Mouse (Mus musculus) embryonic facial prominence, embryonic 10.5 days (tissue): Measurements from ENCODE around the gene Urah. TPM values are rescaled to one million over a fixed set of nuclear protein-coding genes. Genes with fewer than 3 reads are reported as not detected.

ENCODE experiments used
- DNase-seq: peaks from one replicate; pipeline ENCODE4 v3.0.0-alpha.2; 2017; ENCODE audit warnings: low spot score
- H3K27ac ChIP-seq: fragments of 300-500 bp; sonication (generic); replicated peaks from 2 replicates; pipeline ENCODE4 v1.5.1; 2016; ENCODE audit warnings: mild to moderate bottlenecking
- H3K27me3 ChIP-seq: fragments of 300-500 bp; sonication (generic); replicated peaks from 2 replicates; pipeline ENCODE4 v1.6.1; 2016; ENCODE audit warnings: low read depth, mild to moderate bottlenecking; ENCODE audit not compliant: poor library complexity, severe bottlenecking
- H3K36me3 ChIP-seq: fragments of 300-500 bp; sonication (generic); replicated peaks from 2 replicates; pipeline ENCODE4 v1.6.1; 2016; ENCODE audit warnings: mild to moderate bottlenecking, moderate library complexity
- H3K4me1 ChIP-seq: fragments of 300-500 bp; sonication (generic); 2 replicates; pipeline ENCODE4 v1.6.1; 2016
- H3K4me3 ChIP-seq: fragments of 300-500 bp; sonication (generic); 2 replicates; pipeline ENCODE4 v1.5.1; 2016; ENCODE audit warnings: mild to moderate bottlenecking, moderate library complexity
- H3K9me3 ChIP-seq: fragments of 300-500 bp; sonication (generic); 2 replicates; pipeline ENCODE4 v1.6.1; 2016; ENCODE audit warnings: mild to moderate bottlenecking
- WGBS: fragments of 180-500 bp; shearing (Covaris S2); methylation state at CpG from one replicate; pipeline ENCODE4 v1.1.7; 2016; 5-methylcytosine and 5-hydroxymethylcytosine counted together
- polyA plus RNA-seq: library from polyadenylated mRNA; unstranded; fragments of >200 nt; fragmentation: Nextera tagmentation; extraction: Ambion mirVana; gene quantifications from 2 replicates; pipeline ENCODE4 v1.2.1, GENCODE M21; 2016

The Urah gene
- polyA plus RNA-seq, 1 experiment from 2014 or later: 1.9 TPM

DNA sequence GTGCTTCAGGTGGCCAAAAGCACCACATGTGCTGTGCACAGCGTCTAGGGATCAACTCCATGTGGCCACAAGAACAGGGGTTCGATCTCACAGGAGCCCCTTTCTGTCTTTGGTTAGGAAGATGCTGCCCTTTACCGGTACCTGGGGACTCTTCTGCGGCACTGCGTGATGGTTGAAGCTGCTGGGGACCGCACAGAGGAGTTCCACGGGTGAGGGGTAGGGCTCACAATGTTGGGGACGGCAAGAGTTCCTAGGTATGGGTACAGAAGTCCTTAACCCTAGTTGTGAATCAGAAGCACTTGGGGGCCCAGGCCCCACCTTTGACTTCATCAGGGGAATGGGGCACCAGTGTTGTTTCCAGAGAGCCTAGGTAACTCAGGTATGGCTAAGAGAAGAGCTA lies 23.9 kb downstream of the Urah start:
- Histone ChIP-seq H3K36me3 (peaks cover 67% of the 10 kb centered on the region), H3K4me1 (peaks cover 40% of the 10 kb centered on the region), H3K9me3 (no peaks in the 10 kb centered on the region), H3K27me3 (no peaks in the 10 kb centered on the region), H3K27ac (no peak overlapping the region), H3K4me3 (peak overlapping the region; percentile 90; the same call in 1 of the 2 replicates)
- WGBS: 93% methylated on average over 8 of the region's 8 CpGs
- no peak for DNase-seq

DNA sequence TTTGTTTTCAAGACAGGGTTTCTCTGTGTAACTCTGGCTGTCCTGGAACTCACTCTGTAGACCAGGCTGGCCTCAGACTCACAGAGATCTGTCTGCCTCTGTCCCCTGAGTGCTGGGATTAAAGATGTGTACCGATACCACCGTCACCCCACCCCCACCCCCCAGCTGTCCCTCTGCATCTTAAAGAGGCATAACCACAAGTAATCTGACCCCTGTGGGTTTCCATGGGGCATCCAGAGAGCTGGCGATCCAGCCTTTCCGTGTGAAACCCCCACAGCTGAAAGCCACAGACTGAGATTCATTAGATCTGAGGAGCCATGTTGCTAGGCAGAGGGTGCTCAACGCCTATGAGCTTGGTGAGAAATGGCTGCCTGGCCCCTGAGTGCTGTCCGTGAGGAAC lies 25.2 kb downstream of the Urah start:
- no peak for DNase-seq
- Histone ChIP-seq H3K36me3 (peaks cover 67% of the 10 kb centered on the region), H3K9me3 (no peaks in the 10 kb centered on the region), H3K27me3 (no peaks in the 10 kb centered on the region), H3K4me3 (no peak overlapping the region), H3K27ac (no peak overlapping the region), H3K4me1 (peaks cover 37% of the 10 kb centered on the region)
- WGBS: 78% methylated on average over 6 of the region's 6 CpGs

DNA sequence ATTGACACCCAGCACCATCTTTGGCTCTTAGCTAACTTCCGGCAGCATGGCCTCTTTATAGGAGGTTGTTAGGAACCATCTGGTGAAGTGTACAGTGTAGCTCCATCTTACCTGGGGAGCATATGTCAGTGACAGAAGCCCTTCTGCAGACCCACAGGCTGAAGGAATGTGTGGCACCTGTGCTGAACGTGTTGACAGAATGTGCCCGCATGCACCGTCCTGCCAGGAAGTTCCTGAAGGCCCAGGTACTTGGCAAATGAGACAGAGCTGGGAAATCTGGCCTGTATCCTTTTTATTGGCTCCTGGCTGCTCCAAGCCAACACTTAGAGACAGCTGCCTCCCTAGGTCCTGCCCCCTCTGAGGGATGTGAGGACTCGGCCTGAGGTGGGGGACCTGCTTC lies 25.9 kb downstream of the Urah start:
- no peaks in the 10 kb centered on the region for H3K27me3 ChIP-seq
- H3K4me1 ChIP-seq: peaks cover 30% of the 10 kb centered on the region
- no peak overlapping the region for H3K4me3 ChIP-seq
- DNase-seq: no peak
- 90% methylated on average over 5 of the region's 5 CpGs for WGBS
- no peak overlapping the region for H3K27ac ChIP-seq
- peaks cover 71% of the 10 kb centered on the region for H3K36me3 ChIP-seq
- H3K9me3 ChIP-seq: no peaks in the 10 kb centered on the region

DNA sequence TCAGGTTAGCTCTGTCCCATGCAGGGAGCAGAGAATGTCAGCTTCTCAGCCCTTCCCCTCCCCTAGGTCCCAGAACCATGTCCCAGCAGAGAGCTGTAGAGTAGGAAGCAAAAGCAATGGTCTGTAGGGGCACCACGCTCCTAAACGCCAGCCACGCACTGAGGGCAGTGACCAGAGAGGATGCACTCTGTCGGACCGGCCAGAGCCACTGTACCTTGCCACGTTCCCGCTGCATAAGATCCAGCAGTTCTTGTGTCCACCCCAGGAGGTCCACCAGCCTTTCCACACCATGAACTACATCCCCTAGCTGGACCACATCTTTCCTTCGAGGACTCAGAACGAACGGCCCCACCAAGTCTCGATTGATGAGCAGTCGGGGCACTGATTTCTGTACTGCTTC lies 29.9 kb downstream of the Urah start:
- 0 out of 2 replicates have a peak, but pooled peaks cover 2% of the 10 kb centered on the region for H3K4me1 ChIP-seq
- peaks cover 75% of the 10 kb centered on the region for H3K36me3 ChIP-seq
- no peak overlapping the region for H3K4me3 ChIP-seq
- no peak for DNase-seq
- no peaks in the 10 kb centered on the region for H3K27me3 ChIP-seq
- WGBS: 90% methylated on average over 12 of the region's 12 CpGs
- no peaks in the 10 kb centered on the region for H3K9me3 ChIP-seq
- H3K27ac ChIP-seq: no peak overlapping the region

DNA sequence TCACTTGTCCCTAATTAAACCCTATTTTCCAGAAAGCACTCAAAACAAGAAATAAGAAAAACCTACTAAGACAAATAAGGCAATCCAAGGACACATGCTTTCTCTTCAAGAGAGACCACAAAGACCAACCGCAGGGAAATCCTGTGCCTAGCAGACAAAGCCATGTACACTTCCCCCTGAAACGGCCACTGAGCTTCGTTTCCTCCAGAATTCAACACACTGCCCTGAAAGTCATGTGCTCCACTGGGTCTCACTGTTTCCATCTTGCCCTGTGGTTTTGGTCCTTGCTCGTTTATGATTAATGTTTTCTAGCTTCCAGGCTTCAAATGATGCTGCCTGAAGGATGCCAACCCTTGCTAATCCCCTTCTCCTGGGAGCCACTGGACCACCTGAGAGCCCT lies 39.4 kb downstream of the Urah start:
- no peak overlapping the region for H3K27ac ChIP-seq
- no peaks in the 10 kb centered on the region for H3K9me3 ChIP-seq
- no peaks in the 10 kb centered on the region for H3K27me3 ChIP-seq
- no peak overlapping the region for H3K4me3 ChIP-seq
- peaks cover 43% of the 10 kb centered on the region for H3K36me3 ChIP-seq
- H3K4me1 ChIP-seq: 0 out of 2 replicates have a peak, but pooled peaks cover 3% of the 10 kb centered on the region
- no peak for DNase-seq
- 87% methylated on average over 4 of the region's 4 CpGs for WGBS

DNA sequence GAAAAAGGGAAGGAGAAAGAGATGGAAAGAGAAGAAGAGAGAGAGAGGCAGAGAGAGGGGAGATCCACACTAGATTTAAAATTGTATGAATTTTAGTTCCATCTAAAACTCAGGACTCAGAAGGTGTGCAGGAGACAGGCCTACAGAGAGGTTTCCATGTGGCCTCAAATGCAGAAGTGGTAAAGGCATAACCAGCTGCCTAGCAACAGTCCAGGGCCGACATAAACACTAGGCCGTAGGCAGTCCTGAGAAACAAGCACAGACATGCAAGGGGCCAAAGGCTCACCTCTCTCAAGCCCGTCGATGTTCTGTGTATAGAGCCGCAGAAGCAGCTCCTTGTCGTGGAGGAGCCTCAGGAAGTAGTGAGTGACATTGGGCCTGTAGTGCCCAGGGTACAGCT lies 42.5 kb downstream of the Urah start:
- Histone ChIP-seq H3K4me1 (peaks cover 12% of the 10 kb centered on the region), H3K27ac (no peak overlapping the region), H3K27me3 (no peaks in the 10 kb centered on the region), H3K9me3 (no peaks in the 10 kb centered on the region), H3K36me3 (peaks cover 41% of the 10 kb centered on the region), H3K4me3 (no peak overlapping the region)
- 77% methylated on average over 6 of the region's 6 CpGs for WGBS
- DNase-seq: no peak

DNA sequence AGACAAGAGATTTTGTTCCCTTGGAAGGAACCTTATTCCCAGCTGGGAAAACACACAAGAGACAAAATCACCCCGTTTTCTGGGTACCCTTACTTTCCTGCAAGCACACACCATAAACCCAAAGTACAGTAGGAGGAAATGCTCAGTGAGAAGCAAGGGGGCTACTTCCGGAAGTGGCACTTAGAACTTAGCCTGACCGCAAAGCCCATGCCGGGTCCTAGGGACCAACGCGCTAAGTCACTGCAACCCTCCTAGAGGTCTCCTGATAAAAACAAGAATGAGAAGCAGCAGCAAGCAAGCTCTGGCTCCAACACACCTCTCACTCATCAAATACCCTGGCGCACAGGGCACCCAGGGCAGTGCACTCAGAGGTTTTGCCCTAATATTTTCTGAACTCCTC lies 44.5 kb downstream of the Urah start:
- H3K4me1 ChIP-seq: peaks cover 23% of the 10 kb centered on the region
- H3K27ac ChIP-seq: no peak overlapping the region
- no peak overlapping the region for H3K4me3 ChIP-seq
- DNase-seq: no peak
- WGBS: 91% methylated on average over 7 of the region's 7 CpGs
- no peaks in the 10 kb centered on the region for H3K9me3 ChIP-seq
- peaks cover 40% of the 10 kb centered on the region for H3K36me3 ChIP-seq
- no peaks in the 10 kb centered on the region for H3K27me3 ChIP-seq

DNA sequence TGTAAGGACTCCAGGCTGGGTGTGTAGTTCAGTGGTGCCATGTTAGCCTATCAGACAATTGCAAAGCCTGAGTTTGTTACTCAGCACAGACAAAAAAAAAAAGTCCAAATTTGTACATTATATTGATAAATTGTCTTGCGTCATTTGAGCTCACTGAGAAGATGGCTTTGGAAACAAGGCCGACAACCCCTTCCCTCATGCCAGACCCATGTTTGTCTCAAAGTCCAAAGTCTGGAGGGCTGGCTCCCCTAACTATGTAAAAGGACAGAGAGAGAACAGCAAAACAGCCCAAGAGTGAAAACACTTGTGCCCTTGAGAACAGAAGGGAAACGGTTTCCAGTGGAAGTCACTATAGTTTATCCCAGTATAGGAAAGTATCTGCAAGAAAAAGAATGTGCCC lies 45.6 kb downstream of the Urah start:
- DNase-seq: no peak
- Histone ChIP-seq H3K9me3 (no peaks in the 10 kb centered on the region), H3K27ac (no peak overlapping the region), H3K4me1 (peaks cover 23% of the 10 kb centered on the region), H3K36me3 (peaks cover 42% of the 10 kb centered on the region), H3K4me3 (peak overlapping the region; percentile 98; the same call in 1 of the 2 replicates), H3K27me3 (no peaks in the 10 kb centered on the region)
- WGBS: 85% methylated on average over 3 of the region's 3 CpGs

DNA sequence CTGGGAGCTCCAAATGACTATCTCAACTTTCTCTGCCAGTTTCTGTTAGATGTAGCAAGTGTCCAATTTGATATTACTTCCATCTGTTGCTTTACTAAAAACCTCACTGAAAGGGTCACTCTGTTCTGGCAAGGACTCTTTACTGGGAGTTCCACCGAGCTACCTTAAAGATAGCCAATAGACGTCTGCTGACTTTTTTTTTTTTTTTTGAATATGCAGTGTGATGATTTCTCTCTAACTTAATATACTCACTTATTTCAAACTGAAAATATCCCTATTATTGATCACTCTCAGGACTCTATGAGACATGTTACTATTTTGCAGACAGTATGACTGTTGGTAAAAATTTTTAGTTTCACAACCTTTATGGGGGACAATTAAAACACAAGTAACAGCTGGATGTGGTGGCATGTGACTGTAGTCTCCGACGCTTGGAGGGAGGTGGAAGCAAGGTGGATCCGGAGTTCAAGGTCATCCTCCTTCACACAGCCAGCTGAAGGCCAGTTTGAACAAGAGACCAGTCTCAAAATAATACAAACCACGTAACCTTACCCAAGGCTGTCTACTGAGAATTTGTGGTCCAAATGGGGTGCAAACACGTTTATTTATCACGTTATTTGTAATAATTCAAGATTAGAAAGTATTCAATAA lies 46.2 kb downstream of the Urah start:
- Histone ChIP-seq H3K27ac (peak overlapping the region; percentile 88), H3K9me3 (no peaks in the 10 kb centered on the region), H3K4me3 (peak overlapping the region; percentile 98), H3K4me1 (peaks cover 23% of the 10 kb centered on the region), H3K36me3 (peaks cover 43% of the 10 kb centered on the region), H3K27me3 (no peaks in the 10 kb centered on the region)
- 34% methylated on average over 8 of the region's 8 CpGs for WGBS
- no peak for DNase-seq

DNA sequence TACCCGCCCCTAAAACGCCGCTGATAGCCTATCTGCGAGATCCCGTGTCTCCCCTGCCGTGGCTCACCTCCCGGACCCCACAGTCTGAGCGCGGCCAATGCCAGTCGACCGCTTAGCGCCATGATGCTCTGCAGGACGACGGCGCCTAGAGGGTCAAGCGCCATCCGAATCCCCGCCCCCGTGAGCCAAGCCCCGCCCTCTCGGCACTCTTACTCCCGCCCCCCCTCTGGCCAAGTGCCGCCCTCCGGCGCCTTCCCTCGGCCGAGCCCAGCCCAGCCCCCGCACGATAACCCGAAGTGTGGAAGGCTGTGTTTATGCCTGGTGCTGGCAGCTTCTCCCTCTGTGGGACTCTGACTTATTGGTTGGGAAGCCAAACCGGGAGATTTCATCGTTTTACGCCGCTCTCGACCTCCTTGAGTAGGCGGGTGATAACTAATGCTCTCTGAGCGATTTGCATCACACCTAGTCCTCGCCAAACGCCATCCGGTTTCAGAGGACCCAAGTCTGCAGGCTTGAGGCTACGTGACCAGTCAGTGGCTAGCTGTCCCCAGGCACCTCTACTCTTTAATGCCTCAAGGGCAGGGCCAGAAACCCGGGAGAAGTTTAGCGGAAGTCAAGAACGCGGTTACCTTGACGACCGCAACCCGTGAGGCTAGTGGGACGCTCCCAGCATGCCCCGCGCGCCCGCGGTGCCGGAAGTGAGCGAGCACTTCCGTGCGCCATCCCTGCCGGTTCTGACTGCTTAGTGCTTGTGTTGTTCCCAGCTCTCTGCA lies 47.1 kb downstream of the Urah start, which contains the start of the genes Psmd13 and Sirt3:
Gene Psmd13 (plus strand): TSS at position 273 of the 773 bp plus-strand sequence.
Gene Sirt3 (minus strand): TSS at position 614 of the 773 bp plus-strand sequence.
- H3K36me3 ChIP-seq: peaks cover 43% of the 10 kb centered on the region
- H3K9me3 ChIP-seq: no peaks in the 10 kb centered on the region
- peak within 1 kb of the TSS; percentile 88 for H3K27ac ChIP-seq
- H3K27me3 ChIP-seq: no peaks in the 10 kb centered on the region
- H3K4me1 ChIP-seq: peaks cover 23% of the 10 kb centered on the region
- WGBS: under 1% methylated on average over 59 of the region's 59 CpGs
- DNase-seq: peak; percentile 94
- peak within 1 kb of the TSS; percentile 98 for H3K4me3 ChIP-seq

DNA sequence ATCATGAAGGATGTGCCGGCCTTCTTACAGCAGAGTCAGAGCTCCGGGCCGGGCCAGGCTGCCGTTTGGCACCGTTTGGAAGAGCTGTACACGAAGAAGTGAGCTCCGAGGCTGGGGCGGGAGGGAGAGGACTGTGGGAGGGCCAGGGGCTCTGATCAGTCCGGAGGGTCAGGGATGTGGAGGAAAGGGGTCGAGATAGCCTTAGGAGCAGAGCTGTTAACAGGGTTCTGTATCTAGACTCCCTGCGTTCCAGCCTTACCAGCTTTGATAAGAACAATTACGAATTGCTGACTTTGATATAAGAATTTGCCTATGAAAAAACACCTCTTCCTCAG lies 47.6 kb downstream of the Urah start:
- peaks cover 23% of the 10 kb centered on the region for H3K4me1 ChIP-seq
- under 1% methylated on average over 12 of the region's 12 CpGs for WGBS
- peak overlapping the region; percentile 98 for H3K4me3 ChIP-seq
- DNase-seq: no peak
- peak overlapping the region; percentile 88 for H3K27ac ChIP-seq
- H3K27me3 ChIP-seq: no peaks in the 10 kb centered on the region
- no peaks in the 10 kb centered on the region for H3K9me3 ChIP-seq
- peaks cover 43% of the 10 kb centered on the region for H3K36me3 ChIP-seq
